Mouse (Mus musculus) lung, postnatal 0 days (tissue): Measurements from ENCODE around the gene Ube2d3.

Experiments
- CTCF ChIP-seq: IDR thresholded peaks from 2 replicates; pipeline ENCODE4 v1.5.1; 2016; ENCODE audit warnings: antibody characterized with exemption, mild to moderate bottlenecking
- EP300 ChIP-seq: IDR thresholded peaks from 2 replicates; pipeline ENCODE4 v1.6.1; 2016; ENCODE audit warnings: antibody characterized with exemption, mild to moderate bottlenecking, control low read depth

DNA sequence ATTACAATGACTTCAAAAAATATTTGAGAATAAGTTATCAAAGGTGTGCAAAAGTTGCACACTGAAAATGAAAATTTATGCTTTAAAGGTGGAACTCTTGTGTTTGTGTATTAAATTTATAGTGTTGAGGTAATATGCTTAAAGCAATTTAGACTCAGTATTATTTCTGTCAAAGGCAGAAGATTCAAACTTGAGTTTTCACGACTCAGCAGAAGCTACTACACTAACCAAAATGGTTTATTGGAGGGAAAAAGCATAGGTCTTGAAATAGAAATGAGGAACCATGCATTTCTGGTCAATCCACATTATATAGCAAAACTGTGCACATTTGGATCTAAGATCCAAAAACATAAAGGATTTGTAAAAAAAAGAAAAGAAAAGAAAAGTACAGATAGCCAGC is 32.9 kb downstream of the Ube2d3 start:
- no peak for TF ChIP-seq EP300
- TF ChIP-seq CTCF = no peak
